Mouse (Mus musculus) midbrain, postnatal 0 days (tissue): ENCODE data around the gene Tnfsf10. TPM values are rescaled to one million over a fixed set of nuclear protein-coding genes. Genes with fewer than 3 reads are reported as not detected.
A peak's percentile ranks its signal among the peaks of the same experiment; 100 is the strongest.

Experiments used
- ATAC-seq: fragments of 200-750 bp; cut with Nextera tagmentation; 2 replicates; pipeline ENCODE4 v1.8.0; 2017; ENCODE audit warnings: moderate number of reproducible peaks, mild to moderate bottlenecking, moderate TSS enrichment, moderate library complexity; ENCODE audit not compliant: low FRiP score
- DNase-seq: peaks from one replicate; pipeline ENCODE4 v3.0.0-alpha.2; 2015; ENCODE audit warnings: low spot score
- H3K27ac ChIP-seq: fragments of 300-500 bp; sonication (generic); 2 replicates; pipeline ENCODE4 v1.5.1; 2014; ENCODE audit warnings: low read depth, mild to moderate bottlenecking, low read length, mixed read lengths
- H3K27me3 ChIP-seq: fragments of 300-500 bp; sonication (generic); 2 replicates; pipeline ENCODE4 v1.6.1; 2014; ENCODE audit warnings: low read length, control low read depth, mixed read lengths; ENCODE audit not compliant: insufficient read depth
- H3K36me3 ChIP-seq: fragments of 300-500 bp; sonication (generic); 2 replicates; pipeline ENCODE4 v1.6.1; 2014; ENCODE audit warnings: low read length, control low read depth, mixed read lengths; ENCODE audit not compliant: insufficient read depth
- H3K4me1 ChIP-seq: fragments of 300-500 bp; sonication (generic); 2 replicates; pipeline ENCODE4 v1.6.1; 2014; ENCODE audit warnings: mild to moderate bottlenecking, control low read depth, antibody characterized with exemption, low read length, mixed read lengths; ENCODE audit not compliant: insufficient read depth
- H3K4me2 ChIP-seq: fragments of 300-500 bp; sonication (generic); 2 replicates; pipeline ENCODE4 v1.6.1; 2014; ENCODE audit warnings: low read depth, mild to moderate bottlenecking, low read length, mixed read lengths; ENCODE audit not compliant: poor library complexity, severe bottlenecking
- H3K4me3 ChIP-seq: fragments of 300-500 bp; sonication (generic); 2 replicates; pipeline ENCODE4 v1.5.1; 2014; ENCODE audit warnings: low read depth, mild to moderate bottlenecking, low read length, moderate library complexity
- H3K9ac ChIP-seq: fragments of 300-500 bp; sonication (generic); replicated peaks from 2 replicates; pipeline ENCODE4 v1.6.1; 2014; ENCODE audit warnings: mild to moderate bottlenecking, low read length, moderate library complexity, mixed read lengths; ENCODE audit not compliant: poor library complexity, severe bottlenecking
- H3K9me3 ChIP-seq: fragments of 300-500 bp; sonication (generic); 2 replicates; pipeline ENCODE4 v1.6.1; 2016; ENCODE audit warnings: low read length, control low read depth
- CTCF ChIP-seq: IDR thresholded peaks from 2 replicates; pipeline ENCODE4 v1.5.1; 2016; ENCODE audit warnings: antibody characterized with exemption, mild to moderate bottlenecking
- WGBS: fragments of 180-500 bp; shearing (Covaris S2); extraction: QIAGEN DNeasy Blood & Tissue Kit; methylation state at CpG from one replicate; pipeline ENCODE4 v1.1.7; 2014; 5-methylcytosine and 5-hydroxymethylcytosine counted together
- polyA plus RNA-seq: library from polyadenylated mRNA; unstranded; fragments of >200 nt; fragmentation: Nextera tagmentation; extraction: Ambion mirVana; gene quantifications from 2 replicates; pipeline ENCODE4 v1.2.1, GENCODE M21; 2015
- total RNA-seq: library from RNA; depleted of rRNA; stranded (reverse); fragments of >200 nt; gene quantifications from 2 replicates; pipeline ENCODE4 v1.2.3, GENCODE M21; 2014

Gene Tnfsf10
- total and polyA plus RNA-seq, 2 experiments from 2014 or later: 0.27 to 3.3 TPM

GRCm38 (mm10) chr3:27314506-27315164, 2.2 kb upstream of the Tnfsf10 start:
- TF ChIP-seq CTCF: no peak
- WGBS: 71% methylated on average over 2 of the region's 2 CpGs
- DNase-seq (no peak), ATAC-seq (no peak; the same call in 1 of the 2 replicates)
- Histone ChIP-seq H3K9ac (no peak overlapping the region), H3K4me1 (no peaks in the 10 kb centered on the region), H3K27ac (no peak overlapping the region), H3K4me2 (no peak overlapping the region), H3K4me3 (no peak overlapping the region), H3K9me3 (no peaks in the 10 kb centered on the region), H3K36me3 (no peaks in the 10 kb centered on the region), H3K27me3 (no peaks in the 10 kb centered on the region)

DNA sequence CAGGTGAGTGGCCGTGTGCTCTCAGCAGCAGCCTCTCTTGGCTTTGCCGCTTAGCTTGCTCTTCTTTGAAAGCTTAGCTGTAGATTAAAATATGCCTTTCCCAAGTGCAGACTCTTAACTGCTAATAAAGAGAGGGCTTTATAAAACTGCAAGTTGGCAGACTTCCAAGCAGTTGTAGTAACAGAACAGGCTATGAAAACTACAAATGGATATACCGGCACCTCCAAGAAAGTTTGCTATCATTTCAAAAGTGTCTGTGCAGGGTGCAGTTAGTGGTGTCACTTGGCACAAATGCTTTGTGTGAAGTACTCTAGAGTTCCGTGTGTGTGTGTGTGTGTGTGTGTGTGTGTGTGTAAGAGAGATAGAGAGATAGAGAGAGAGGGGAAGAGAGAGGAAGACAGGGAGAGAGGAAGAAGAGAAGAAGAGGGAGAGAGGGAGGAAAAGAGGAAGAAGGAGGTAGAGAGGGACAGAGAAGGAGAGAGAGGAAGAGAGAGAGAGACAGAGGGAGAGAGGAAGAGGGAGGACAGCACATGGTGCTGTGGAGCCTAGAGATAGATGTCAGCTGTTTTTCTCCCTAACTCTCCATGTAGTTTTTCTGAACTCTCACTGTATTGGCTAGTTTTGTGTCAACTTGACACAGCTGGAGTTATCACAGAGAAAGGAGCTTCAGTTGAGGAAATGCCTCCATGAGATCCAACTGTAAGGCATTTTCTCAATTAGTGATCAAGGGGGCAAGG, 628 bp downstream of the Tnfsf10 start:
- Histone ChIP-seq H3K4me1 (no peaks in the 10 kb centered on the region), H3K4me3 (no peak overlapping the region), H3K9me3 (no peaks in the 10 kb centered on the region), H3K27me3 (no peaks in the 10 kb centered on the region), H3K9ac (no peak overlapping the region), H3K27ac (no peak overlapping the region), H3K36me3 (no peaks in the 10 kb centered on the region), H3K4me2 (no peak overlapping the region; the same call in 1 of the 2 replicates)
- no peak for ATAC-seq
- DNase-seq: peak; percentile 38
- no peak for TF ChIP-seq CTCF
- 46% methylated on average over 4 of the region's 4 CpGs for WGBS

GRCm38 (mm10) chr3:27319650-27320049, 2.8 kb downstream of the Tnfsf10 start:
- no peak overlapping the region for H3K4me2 ChIP-seq
- H3K4me3 ChIP-seq: no peak overlapping the region
- no peak overlapping the region for H3K9ac ChIP-seq
- H3K4me1 ChIP-seq: no peaks in the 10 kb centered on the region
- no peak overlapping the region for H3K27ac ChIP-seq
- H3K27me3 ChIP-seq: no peaks in the 10 kb centered on the region
- DNase-seq (no peak), ATAC-seq (no peak)
- no peaks in the 10 kb centered on the region for H3K36me3 ChIP-seq
- no peak for TF ChIP-seq CTCF
- no peaks in the 10 kb centered on the region for H3K9me3 ChIP-seq
- WGBS: no CpG with 5 or more reads among the region's 1 CpGs

DNA sequence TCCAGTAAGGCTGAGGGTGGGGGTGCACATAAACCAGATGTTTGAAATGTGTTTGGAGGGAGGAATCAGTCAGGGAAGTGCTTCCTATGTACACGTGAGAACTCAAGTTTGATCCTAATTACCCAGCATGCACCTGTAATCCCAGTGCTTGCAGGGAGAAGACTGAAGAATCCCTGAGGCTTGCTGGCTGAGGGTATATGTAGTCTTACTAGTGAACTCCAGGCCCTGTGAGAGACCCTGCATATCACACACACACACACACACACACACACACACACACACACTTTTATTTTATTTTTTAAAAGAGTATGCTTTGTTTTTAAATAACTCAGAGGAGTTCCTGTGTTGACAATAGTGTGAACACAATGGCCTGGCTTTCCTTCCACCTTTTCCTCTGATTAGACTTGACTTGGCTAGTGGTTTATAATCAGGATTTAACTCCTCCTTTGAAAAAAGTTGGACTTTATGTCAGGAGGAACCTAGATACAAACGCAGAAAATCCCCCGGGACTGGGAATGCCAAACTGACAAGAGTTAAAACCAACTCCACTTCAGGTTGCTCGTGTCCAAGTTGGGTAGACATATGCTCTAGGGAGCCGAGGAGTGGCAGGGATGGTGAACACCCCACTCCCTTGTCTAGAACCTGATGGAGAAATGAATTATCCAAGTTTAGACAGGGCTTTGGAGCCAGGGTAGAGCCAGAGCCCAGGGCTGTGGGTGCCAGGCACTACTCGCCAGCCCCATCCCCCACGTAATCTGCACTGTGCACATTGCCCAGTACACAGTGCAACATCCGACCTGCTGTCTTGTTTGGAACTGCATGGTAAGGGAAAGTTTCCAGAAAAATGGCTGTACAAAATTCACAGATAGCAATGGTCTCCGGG, 4.0 kb downstream of the Tnfsf10 start:
- DNase-seq (no peak), ATAC-seq (no peak)
- Histone ChIP-seq H3K27me3 (no peaks in the 10 kb centered on the region), H3K4me1 (no peaks in the 10 kb centered on the region), H3K9ac (no peak overlapping the region), H3K27ac (no peak overlapping the region), H3K9me3 (no peaks in the 10 kb centered on the region), H3K4me3 (no peak overlapping the region), H3K4me2 (no peak overlapping the region), H3K36me3 (no peaks in the 10 kb centered on the region)
- WGBS: 79% methylated on average over 9 of the region's 9 CpGs
- no peak for TF ChIP-seq CTCF

- no peak for TF ChIP-seq CTCF
- H3K4me3 ChIP-seq: no peak overlapping the region
- H3K9me3 ChIP-seq: no peaks in the 10 kb centered on the region
- H3K4me2 ChIP-seq: no peak overlapping the region
- ATAC-seq (no peak), DNase-seq (no peak)
- H3K27ac ChIP-seq: no peak overlapping the region
- H3K36me3 ChIP-seq: no peaks in the 10 kb centered on the region
- H3K9ac ChIP-seq: no peak overlapping the region
- WGBS: 89% methylated on average over 9 of the region's 9 CpGs
- no peaks in the 10 kb centered on the region for H3K4me1 ChIP-seq
- no peaks in the 10 kb centered on the region for H3K27me3 ChIP-seq
Observed at GRCm38 (mm10) chr3:27322591-27322990, 5.8 kb downstream of the Tnfsf10 start.
